Mouse (Mus musculus) intestine, embryonic 15.5 days (tissue): Measurements from ENCODE around the gene Hist2h2be. TPM values are rescaled to one million over a fixed set of nuclear protein-coding genes. Genes with fewer than 3 reads are reported as not detected.
"Not testable (repeated sequence)": the region's sequence is repeated elsewhere in the genome, so short reads cannot be mapped to it uniquely, and the experiment has no call there.

Source experiments
- ATAC-seq: fragments of 200-750 bp; cut with Nextera tagmentation; 2 replicates; pipeline ENCODE4 v1.8.0; 2017; ENCODE audit warnings: moderate TSS enrichment, moderate library complexity
- H3K27ac ChIP-seq: fragments of 300-500 bp; sonication (generic); 2 replicates; pipeline ENCODE4 v1.5.1; 2015; ENCODE audit warnings: mild to moderate bottlenecking, inconsistent platforms
- H3K27me3 ChIP-seq: fragments of 300-500 bp; sonication (generic); replicated peaks from 2 replicates; pipeline ENCODE4 v1.6.1; 2015; ENCODE audit warnings: inconsistent platforms
- H3K36me3 ChIP-seq: fragments of 300-500 bp; sonication (generic); 2 replicates; pipeline ENCODE4 v1.6.1; 2015; ENCODE audit warnings: inconsistent platforms
- H3K4me1 ChIP-seq: fragments of 300-500 bp; sonication (generic); replicated peaks from 2 replicates; pipeline ENCODE4 v1.6.1; 2015; ENCODE audit warnings: inconsistent platforms
- H3K4me2 ChIP-seq: fragments of 300-500 bp; sonication (generic); replicated peaks from 2 replicates; pipeline ENCODE4 v1.6.1; 2015; ENCODE audit warnings: mild to moderate bottlenecking, inconsistent platforms
- H3K4me3 ChIP-seq: fragments of 300-500 bp; sonication (generic); replicated peaks from 2 replicates; pipeline ENCODE4 v1.5.1; 2015; ENCODE audit warnings: inconsistent platforms
- H3K9ac ChIP-seq: fragments of 300-500 bp; sonication (generic); 2 replicates; pipeline ENCODE4 v1.6.1; 2015; ENCODE audit warnings: inconsistent platforms
- H3K9me3 ChIP-seq: fragments of 300-500 bp; sonication (generic); 2 replicates; pipeline ENCODE4 v1.6.1; 2016; ENCODE audit warnings: inconsistent platforms
- WGBS: fragments of 180-500 bp; shearing (Covaris S2); methylation state at CpG from one replicate; pipeline ENCODE4 v1.1.7; 2015; 5-methylcytosine and 5-hydroxymethylcytosine counted together
- polyA plus RNA-seq: library from polyadenylated mRNA; unstranded; fragments of >200 nt; fragmentation: Nextera tagmentation; extraction: Ambion mirVana; gene quantifications from 2 replicates; pipeline ENCODE4 v1.2.1, GENCODE M21; 2015

Hist2h2be gene
- polyA plus RNA-seq, result 5.7 and 7.1 TPM in 2 replicates

GRCm38 (mm10) chr3:96220765-96221639 is at the start of gene Hist2h2be, which contains the start of gene Hist2h2ac:
TSS of gene Hist2h2be (plus strand) at chr3:96221119.
TSS of gene Hist2h2ac (minus strand) at chr3:96220880.
- no peaks in the 10 kb centered on the region for H3K9me3 ChIP-seq
- peak within 1 kb of the TSS; percentile 73 for H3K9ac ChIP-seq
- under 1% methylated on average over 43 of the region's 43 CpGs for WGBS
- H3K36me3 ChIP-seq, result no peaks in the 10 kb centered on the region
- peaks cover 11% of the 10 kb centered on the region; the same call in 1 of the 2 replicates for H3K4me1 ChIP-seq
- H3K4me2 ChIP-seq, result peak within 1 kb of the TSS; percentile 83
- no peaks in the 10 kb centered on the region for H3K27me3 ChIP-seq
- peak within 1 kb of the TSS; percentile 98 for H3K27ac ChIP-seq
- peak within 1 kb of the TSS; percentile 56 for H3K4me3 ChIP-seq
- peak; percentile 94 for ATAC-seq

GRCm38 (mm10) chr3:96171583-96172196 is 49.2 kb upstream of the Hist2h2be start:
- H3K36me3 ChIP-seq, result peaks cover 13% of the 10 kb centered on the region
- ATAC-seq, result peak; percentile 19; the same call in 1 of the 2 replicates
- H3K9me3 ChIP-seq, result no peaks in the 10 kb centered on the region
- H3K4me3 ChIP-seq, result peak overlapping the region; percentile 78
- no peaks in the 10 kb centered on the region for H3K27me3 ChIP-seq
- H3K27ac ChIP-seq, result peak overlapping the region; percentile 99
- H3K4me1 ChIP-seq, result peaks cover 15% of the 10 kb centered on the region
- WGBS, result 15% methylated on average over 18 of the region's 18 CpGs
- H3K4me2 ChIP-seq, result peak overlapping the region; percentile 84
- H3K9ac ChIP-seq, result peak overlapping the region; percentile 84

GRCm38 (mm10) chr3:96172197-96173178 is 48.4 kb upstream of the Hist2h2be start, which contains the start of gene Sf3b4:
TSS of gene Sf3b4 (plus strand) at chr3:96172332.
- peaks cover 17% of the 10 kb centered on the region for H3K36me3 ChIP-seq
- peak within 1 kb of the TSS; percentile 84 for H3K9ac ChIP-seq
- peak; percentile 96 for ATAC-seq

GRCm38 (mm10) chr3:96173185-96173584 is 47.7 kb upstream of the Hist2h2be start:
- no peaks in the 10 kb centered on the region for H3K9me3 ChIP-seq
- peak overlapping the region; percentile 78 for H3K4me3 ChIP-seq
- no peak for ATAC-seq
- 0 out of 2 replicates have a peak overlapping the region, but pooled peaks have one; percentile 99 for H3K27ac ChIP-seq
- peak overlapping the region; percentile 77 for H3K9ac ChIP-seq
- peaks cover 18% of the 10 kb centered on the region for H3K36me3 ChIP-seq
- no peaks in the 10 kb centered on the region for H3K27me3 ChIP-seq
- WGBS, result 34% methylated on average over 7 of the region's 7 CpGs
- H3K4me1 ChIP-seq, result peaks cover 15% of the 10 kb centered on the region
- H3K4me2 ChIP-seq, result peak overlapping the region; percentile 84

More at GRCm38 (mm10) chr3:96172197-96173178, 48.4 kb upstream of the Hist2h2be start, which contains the start of gene Sf3b4:
- peak within 1 kb of the TSS; percentile 99 for H3K27ac ChIP-seq
- under 1% methylated on average over 54 of the region's 58 CpGs for WGBS
- H3K4me3 ChIP-seq, result peak within 1 kb of the TSS; percentile 78
- H3K27me3 ChIP-seq, result no peaks in the 10 kb centered on the region
- no peaks in the 10 kb centered on the region for H3K9me3 ChIP-seq
- H3K4me2 ChIP-seq, result peak within 1 kb of the TSS; percentile 84
- H3K4me1 ChIP-seq, result peaks cover 15% of the 10 kb centered on the region

- Histone ChIP-seq H3K36me3 (peaks cover 18% of the 10 kb centered on the region), H3K4me1 (peaks cover 15% of the 10 kb centered on the region), H3K4me2 (0 out of 2 replicates have a peak overlapping the region, but pooled peaks have one; percentile 11)
- not testable (repeated sequence) for ATAC-seq, H3K27me3 ChIP-seq, H3K9me3 ChIP-seq, H3K9ac ChIP-seq, H3K27ac ChIP-seq, H3K4me3 ChIP-seq
- WGBS, result 76% methylated on average over 4 of the region's 4 CpGs
Measured at GRCm38 (mm10) chr3:96174042-96174441, 46.9 kb upstream of the Hist2h2be start.

- no peaks in the 10 kb centered on the region for H3K27me3 ChIP-seq
- H3K4me3 ChIP-seq, result no peak overlapping the region
- WGBS, result 94% methylated on average over 6 of the region's 6 CpGs
- H3K4me2 ChIP-seq, result no peak overlapping the region
- H3K9ac ChIP-seq, result no peak overlapping the region
- H3K4me1 ChIP-seq, result peaks cover 14% of the 10 kb centered on the region
- no peaks in the 10 kb centered on the region for H3K9me3 ChIP-seq
- no peak overlapping the region for H3K27ac ChIP-seq
- peaks cover 15% of the 10 kb centered on the region for H3K36me3 ChIP-seq
- ATAC-seq, result no peak
Measured at GRCm38 (mm10) chr3:96175251-96175650, 45.7 kb upstream of the Hist2h2be start.

GRCm38 (mm10) chr3:96178427-96178826 is 42.5 kb upstream of the Hist2h2be start:
- Histone ChIP-seq H3K4me3 (no peak overlapping the region), H3K27ac (no peak overlapping the region), H3K9me3 (no peaks in the 10 kb centered on the region), H3K36me3 (peaks cover 15% of the 10 kb centered on the region), H3K4me2 (no peak overlapping the region), H3K27me3 (no peaks in the 10 kb centered on the region), H3K9ac (no peak overlapping the region), H3K4me1 (peaks cover 25% of the 10 kb centered on the region)
- 86% methylated on average over 4 of the region's 4 CpGs for WGBS
- ATAC-seq, result no peak

- no peaks in the 10 kb centered on the region for H3K9me3 ChIP-seq
- peaks cover 15% of the 10 kb centered on the region for H3K36me3 ChIP-seq
- H3K4me2 ChIP-seq, result no peak overlapping the region
- whole genome bisulfite sequencing, result 77% methylated on average over 2 of the region's 2 CpGs
- no peak overlapping the region for H3K9ac ChIP-seq
- ATAC-seq, result no peak
- peaks cover 24% of the 10 kb centered on the region for H3K4me1 ChIP-seq
- H3K4me3 ChIP-seq, result no peak overlapping the region
- H3K27me3 ChIP-seq, result no peaks in the 10 kb centered on the region
- no peak overlapping the region for H3K27ac ChIP-seq
Measured at GRCm38 (mm10) chr3:96178902-96179301, 42.0 kb upstream of the Hist2h2be start.

- no peak for ATAC-seq
- 67% methylated on average over 4 of the region's 4 CpGs for WGBS
- Histone ChIP-seq H3K36me3 (peaks cover 13% of the 10 kb centered on the region), H3K4me2 (no peak overlapping the region), H3K4me1 (peaks cover 21% of the 10 kb centered on the region), H3K27ac (no peak overlapping the region), H3K9me3 (no peaks in the 10 kb centered on the region), H3K9ac (no peak overlapping the region), H3K27me3 (no peaks in the 10 kb centered on the region), H3K4me3 (no peak overlapping the region)
Measured at GRCm38 (mm10) chr3:96179531-96179930, 41.4 kb upstream of the Hist2h2be start.

GRCm38 (mm10) chr3:96180727-96181477 is 40.0 kb upstream of the Hist2h2be start, which contains the start of gene Sv2a:
TSS of gene Sv2a (plus strand) at chr3:96181151.
- Histone ChIP-seq H3K27me3 (no peaks in the 10 kb centered on the region), H3K27ac (no peak within 1 kb of the TSS), H3K9me3 (no peaks in the 10 kb centered on the region), H3K9ac (peak within 1 kb of the TSS; percentile 62), H3K36me3 (peaks cover 13% of the 10 kb centered on the region), H3K4me1 (peaks cover 21% of the 10 kb centered on the region), H3K4me3 (peak within 1 kb of the TSS; percentile 48), H3K4me2 (peak within 1 kb of the TSS; percentile 82)
- peak; percentile 61; the same call in 1 of the 2 replicates for ATAC-seq
- under 1% methylated on average over 15 of the region's 23 CpGs for WGBS
